Mouse (Mus musculus) C2C12 (cell line): ENCODE measurements around the gene Ubxn6.
A peak's percentile ranks its signal among the peaks of the same experiment; 100 is the strongest.

Source experiments
- CEBPB ChIP-seq: IDR thresholded peaks from one replicate; pipeline ENCODE4 v1.6.1; 2011; ENCODE audit warnings: low read depth, mild to moderate bottlenecking, control low read depth, moderate library complexity
- CTCF ChIP-seq: IDR thresholded peaks from one replicate; pipeline ENCODE4 v1.5.1; 2011; ENCODE audit not compliant: control insufficient read depth, insufficient read depth, insufficient read length
- MAX ChIP-seq: IDR thresholded peaks from one replicate; pipeline ENCODE4 v1.6.1; 2011; ENCODE audit warnings: mild to moderate bottlenecking, control low read depth
- MYOD1 ChIP-seq: IDR thresholded peaks from one replicate; pipeline ENCODE4 v1.6.1; 2011; ENCODE audit warnings: low read depth; ENCODE audit not compliant: control insufficient read depth, insufficient read length
- MYOG ChIP-seq: IDR thresholded peaks from one replicate; pipeline ENCODE4 v1.6.1; 2011; ENCODE audit not compliant: control insufficient read depth, insufficient read length; ENCODE audit errors: extremely low read depth
- USF1 ChIP-seq: IDR thresholded peaks from one replicate; pipeline ENCODE4 v1.6.1; 2011; ENCODE audit warnings: low read depth, mild to moderate bottlenecking, control low read depth, moderate library complexity

DNA sequence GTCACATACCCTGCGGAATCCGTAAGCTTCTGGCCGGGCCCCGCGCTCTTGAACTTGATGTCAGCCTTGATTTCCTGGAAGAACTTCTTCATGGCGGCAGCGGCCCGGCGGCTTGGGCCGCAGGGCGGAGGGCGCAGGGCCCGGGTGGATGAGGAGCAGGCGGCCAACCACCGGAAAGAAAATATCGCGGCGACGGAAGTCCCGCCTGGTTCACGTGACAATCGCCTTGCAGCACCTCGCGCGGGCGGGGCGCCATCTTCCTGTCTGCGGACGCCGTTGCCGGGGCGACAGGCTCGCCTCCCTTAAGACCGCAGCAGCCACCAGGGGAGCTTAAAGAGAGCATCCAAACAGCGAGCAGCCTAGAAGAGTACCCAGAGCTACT, at the start of gene Ubxn6:
- no peak for TF ChIP-seq CEBPB
- TF ChIP-seq CTCF = no peak
- peak; percentile 86 for TF ChIP-seq USF1
- TF ChIP-seq MAX = peak; percentile 82
- TF ChIP-seq MYOG = no peak
- no peak for TF ChIP-seq MYOD1
